Mouse (Mus musculus) gonadal fat pad, adult 2 months (tissue): ENCODE data around the gene Pdik1l. TPM values are rescaled to one million over a fixed set of nuclear protein-coding genes. Genes with fewer than 3 reads are reported as not detected.

Experiments used
- DNase-seq: peaks from one replicate; pipeline ENCODE4 v3.0.0-alpha.2; 2012; ENCODE audit warnings: low read depth
- polyA plus RNA-seq: library from polyadenylated mRNA; depleted of rRNA; stranded (reverse); fragments of >200 nt; gene quantifications from 2 replicates; pipeline ENCODE4 v1.2.3, GENCODE M21; 2012

Gene Pdik1l
- polyA plus RNA-seq, 1 experiment = 8.3 TPM

GRCm38 (mm10) chr4:134257198-134258009, 30.3 kb downstream of the Pdik1l start:
- DNase-seq = no peak

- no peak for DNase-seq
Measured at GRCm38 (mm10) chr4:134256407-134257197, 31.1 kb downstream of the Pdik1l start.

- DNase-seq = no peak
Measured at GRCm38 (mm10) chr4:134255854-134256253, 31.8 kb downstream of the Pdik1l start.

- no peak for DNase-seq
Measured at GRCm38 (mm10) chr4:134254835-134255234, 32.9 kb downstream of the Pdik1l start.

- no peak for DNase-seq
Measured at GRCm38 (mm10) chr4:134253722-134254324, 33.9 kb downstream of the Pdik1l start, which contains the start of gene Grrp1. TSS of gene Grrp1 (minus strand) at chr4:134254106.

- no peak for DNase-seq
Measured at GRCm38 (mm10) chr4:134252911-134253721, 34.6 kb downstream of the Pdik1l start.

GRCm38 (mm10) chr4:134252131-134252910, 35.4 kb downstream of the Pdik1l start:
- DNase-seq = no peak

- DNase-seq = no peak
Measured at GRCm38 (mm10) chr4:134251241-134252130, 36.2 kb downstream of the Pdik1l start.

GRCm38 (mm10) chr4:134250930-134251240, 36.8 kb downstream of the Pdik1l start:
- DNase-seq = no peak

GRCm38 (mm10) chr4:134250116-134250929, 37.4 kb downstream of the Pdik1l start:
- DNase-seq = no peak

- no peak for DNase-seq
Measured at GRCm38 (mm10) chr4:134249651-134250050, 38.0 kb downstream of the Pdik1l start.

- no peak for DNase-seq
Measured at GRCm38 (mm10) chr4:134246719-134247258, 40.9 kb downstream of the Pdik1l start, which contains the start of gene Gm30191. TSS of gene Gm30191 (plus strand) at chr4:134246935.

- no peak for DNase-seq
Measured at GRCm38 (mm10) chr4:134246256-134246655, 41.4 kb downstream of the Pdik1l start.

GRCm38 (mm10) chr4:134245148-134245843, 42.4 kb downstream of the Pdik1l start, which contains the start of gene Zfp593:
TSS of gene Zfp593 (minus strand) at chr4:134245592.
- no peak for DNase-seq

- no peak for DNase-seq
Measured at GRCm38 (mm10) chr4:134243516-134244250, 44.0 kb downstream of the Pdik1l start, which contains the start of gene E130218I03Rik. TSS of gene E130218I03Rik (plus strand) at chr4:134243662.

GRCm38 (mm10) chr4:134238686-134239085, 49.0 kb downstream of the Pdik1l start:
- DNase-seq = no peak

GRCm38 (mm10) chr4:134238279-134238651, 49.4 kb downstream of the Pdik1l start, which contains the start of gene Cnksr1:
TSS of gene Cnksr1 (minus strand) at chr4:134238399.
- peak; percentile 86 for DNase-seq
